Mouse (Mus musculus) kidney, adult 2 months (tissue): ENCODE measurements around the gene Gmfb.

Source experiments
- CTCF ChIP-seq: fragments of 200-500 bp; conservative IDR thresholded peaks from 2 replicates; pipeline ENCODE4 v1.5.1; 2011; ENCODE audit warnings: low read depth, mild to moderate bottlenecking, control low read depth, low read length, moderate library complexity, mixed read lengths; ENCODE audit not compliant: insufficient read depth, insufficient read length
- POLR2A ChIP-seq: fragments of 200-500 bp; IDR thresholded peaks from one replicate; pipeline ENCODE4 v1.6.1; 2011; ENCODE audit warnings: low read depth, low read length, control low read depth

DNA sequence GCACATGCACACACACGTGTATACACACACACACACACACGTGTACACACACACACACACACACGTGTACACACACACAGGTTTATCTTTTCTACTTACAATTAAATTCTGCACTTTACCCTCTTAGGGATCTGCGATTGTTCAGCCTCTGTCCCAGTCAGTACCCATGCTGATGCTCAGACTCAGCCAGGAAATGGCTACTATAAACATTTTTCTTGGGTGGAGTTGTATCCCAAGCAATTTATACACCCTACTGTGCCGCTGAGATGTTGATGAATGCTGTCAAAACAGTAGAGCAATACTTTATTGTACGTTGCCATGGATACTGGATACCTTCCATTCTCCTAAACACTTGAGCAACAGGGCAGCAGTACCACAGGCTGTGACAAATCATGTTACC is 52.0 kb downstream of the Gmfb start:
- no peak for TF ChIP-seq CTCF
- TF ChIP-seq POLR2A: no peak
